Mouse (Mus musculus) T-helper 2 cell (primary cell): ENCODE measurements around the gene Gpr161.

ENCODE experiments used
- in situ Hi-C: fragments of 300-600 bp; cut with MboI, MseI; formaldehyde crosslinking; loops from one replicate; pipeline ENCODE4 v1.15.1; 2025; ENCODE audit warnings: high pct_unique_total_duplicates

The Gpr161 gene

GRCm38 (mm10) chr1:165295489-165295888 is at the start of gene Gpr161:
Gene Gpr161 (plus strand): TSS chr1:165295789.
- in situ Hi-C loops = no loop called here

GRCm38 (mm10) chr1:165246587-165246986 is 49.0 kb upstream of the Gpr161 start:
- in situ Hi-C loops = no loop called here

- in situ Hi-C loops = no loop called here
Observed at GRCm38 (mm10) chr1:165247085-165247484, 48.5 kb upstream of the Gpr161 start.

- in situ Hi-C loops = no loop called here
Observed at GRCm38 (mm10) chr1:165247788-165248187, 47.8 kb upstream of the Gpr161 start.

- in situ Hi-C loops = no loop called here
Observed at GRCm38 (mm10) chr1:165248842-165249241, 46.7 kb upstream of the Gpr161 start.

- in situ Hi-C loops = no loop called here
Observed at GRCm38 (mm10) chr1:165250546-165250945, 45.0 kb upstream of the Gpr161 start.

GRCm38 (mm10) chr1:165252027-165252671 is 43.4 kb upstream of the Gpr161 start:
- in situ Hi-C loops = no loop called here

- in situ Hi-C loops = no loop called here
Observed at GRCm38 (mm10) chr1:165274946-165275345, 20.6 kb upstream of the Gpr161 start.

- in situ Hi-C loops = no loop called here
Observed at GRCm38 (mm10) chr1:165280741-165281140, 14.8 kb upstream of the Gpr161 start.

- in situ Hi-C loops = no loop called here
Observed at GRCm38 (mm10) chr1:165281351-165282221, 14.0 kb upstream of the Gpr161 start.

GRCm38 (mm10) chr1:165282222-165282966 is 13.2 kb upstream of the Gpr161 start:
- in situ Hi-C loops = no loop called here

- in situ Hi-C loops = no loop called here
Observed at GRCm38 (mm10) chr1:165282967-165283345, 12.6 kb upstream of the Gpr161 start.

GRCm38 (mm10) chr1:165284096-165284495 is 11.5 kb upstream of the Gpr161 start:
- in situ Hi-C loops = no loop called here

- in situ Hi-C loops = no loop called here
Observed at GRCm38 (mm10) chr1:165288165-165288564, 7.4 kb upstream of the Gpr161 start.

- in situ Hi-C loops = no loop called here
Observed at GRCm38 (mm10) chr1:165289831-165290230, 5.8 kb upstream of the Gpr161 start.

GRCm38 (mm10) chr1:165291606-165292005 is 4.0 kb upstream of the Gpr161 start:
- in situ Hi-C loops = no loop called here

GRCm38 (mm10) chr1:165301108-165301507 is 5.5 kb downstream of the Gpr161 start:
- in situ Hi-C loops = no loop called here

- in situ Hi-C loops = no loop called here
Observed at GRCm38 (mm10) chr1:165301567-165301966, 6.0 kb downstream of the Gpr161 start.

GRCm38 (mm10) chr1:165302455-165303208 is 7.0 kb downstream of the Gpr161 start:
- in situ Hi-C loops = no loop called here

- in situ Hi-C loops = no loop called here
Observed at GRCm38 (mm10) chr1:165303209-165303608, 7.6 kb downstream of the Gpr161 start.

- in situ Hi-C loops = no loop called here
Observed at GRCm38 (mm10) chr1:165304341-165304740, 8.8 kb downstream of the Gpr161 start.

- in situ Hi-C loops = no loop called here
Observed at GRCm38 (mm10) chr1:165308180-165308579, 12.6 kb downstream of the Gpr161 start.
